19 mouse cellular contexts compared by ENCODE assay signal in the genomic region with DNA sequence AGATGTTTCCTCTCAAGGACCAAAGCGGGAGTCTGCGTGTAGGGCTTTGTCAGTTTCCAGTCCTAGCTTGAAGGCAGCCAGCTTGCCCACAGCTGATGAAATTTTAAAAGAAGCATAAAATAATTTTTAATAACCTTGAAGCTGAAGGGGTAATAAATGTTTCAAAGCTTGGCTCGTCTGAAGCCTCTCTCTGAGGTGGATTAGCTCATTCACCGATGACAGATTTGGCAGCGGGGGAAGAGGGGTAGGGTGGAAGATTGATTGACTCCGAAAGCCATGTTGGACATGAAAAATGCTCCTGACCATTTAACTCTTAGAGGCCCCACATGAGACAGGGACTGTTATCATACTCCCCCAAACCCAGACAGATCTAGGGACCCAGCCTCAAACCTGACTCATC.
A peak's percentile ranks its signal among the peaks of the same experiment; 100 is the strongest.
DNase-seq lines count a peak whose midpoint lies in the region; ATAC-seq and TF ChIP-seq lines count a peak whose summit lies in the region.
"Had no signal": no experiment of that assay in that cellular context is flagged by ENCODE, and none has a peak within 500 bp of the region (broad histone marks: within the 10 kb centered on the region; RNA-seq: fewer than 3 reads in every experiment).

No protein-coding gene starts in this region.

- peaks cover 17% of the 10 kb centered on the region; the same call in 1 of the 2 replicates for H3K4me1 ChIP-seq in cortical plate, adult 2 months (ENCODE audit: control insufficient read depth, insufficient read depth, low read length)
- H3K4me1 ChIP-seq: heart, embryonic 15.5 days had no signal

- peak overlapping the region; percentile 96 for H3K27ac ChIP-seq in layer of hippocampus, adult 2 months
- H3K27ac ChIP-seq in cortical plate, adult 2 months (ENCODE audit: insufficient read depth, low read length) = peak overlapping the region; percentile 46; the same call in 1 of the 2 replicates
- H3K27ac ChIP-seq: embryonic facial prominence, embryonic 13.5 days; forebrain, embryonic 12.5 days; heart, adult 2 months; heart, embryonic 15.5 days had no signal

- H3K4me3 ChIP-seq in layer of hippocampus, adult 2 months = no peak overlapping the region
- no peak overlapping the region for H3K4me3 ChIP-seq in cortical plate, adult 2 months (ENCODE audit: insufficient read depth, low read length)
- H3K4me3 ChIP-seq: embryonic facial prominence, embryonic 13.5 days; forebrain, embryonic 12.5 days; heart, adult 2 months; heart, embryonic 15.5 days had no signal

- peak; percentile 31 for DNase-seq in adrenal gland, adult 2 months
- DNase-seq in adrenal gland, postnatal 4 days (ENCODE audit: low spot score in 2 of 2) = no peak
- peak; percentile 31 to 38 for DNase-seq in cerebellum, postnatal 10 days
- DNase-seq in layer of hippocampus, adult 2 months (ENCODE audit: low spot score in 2 of 2) = no peak
- DNase-seq in layer of hippocampus, postnatal 14 days (ENCODE audit: low spot score in 2 of 2) = no peak
- DNase-seq in right cerebral cortex, postnatal 36 days (ENCODE audit: low spot score in 2 of 2) = no peak
- DNase-seq: cerebellum, adult 8-10 months; gastrocnemius, postnatal 10 days; heart, adult 2 months; heart, postnatal 14 days; kidney, adult 8-10 months had no signal

- no peak for TF ChIP-seq POLR2A in cortical plate, adult 2 months (IDR thresholded peaks at IDR 0.05; ENCODE audit: extremely low read depth, insufficient read depth, low read length)

- no peak for TF ChIP-seq CTCF in layer of hippocampus, adult 2 months (conservative IDR thresholded peaks at IDR 0.05)
- TF ChIP-seq CTCF in cortical plate, adult 2 months (IDR thresholded peaks at IDR 0.05; ENCODE audit: extremely low read depth, insufficient read depth, low read length) = no peak

- no peak for ATAC-seq in cerebellum, adult (ENCODE audit: insufficient number of reproducible peaks, low FRiP score, low TSS enrichment)
- ATAC-seq: forebrain, embryonic 16.5 days; inflammation-experienced regulatory T-cells, adult 6 months; intestine, postnatal 0 days had no signal

Comparison
In these comparisons a context has a peak if more than half of its experiments do, and no peak if none do; other contexts are left out.
1. DNase-seq: peak in adrenal gland, adult 2 months (single experiment) and cerebellum, postnatal 10 days (2 of 2); none in adrenal gland, postnatal 4 days (0 of 2), layer of hippocampus, adult 2 months (0 of 2), layer of hippocampus, postnatal 14 days (0 of 2) and right cerebral cortex, postnatal 36 days (0 of 2).